Mouse (Mus musculus): ENCODE measurements at regions not wholly inside any gene's neighbourhood (a gene's known extent, or its start where the extent isn't known, plus 50 kb on each side); places are given as distances from the start of the nearest gene placed in this dataset.

GRCm38 (mm10) chr4:9003891-9004290 lies 765.0 kb upstream of the Car8 start:
- no peak for DNase-seq (ENCODE audit: low spot score)

DNA sequence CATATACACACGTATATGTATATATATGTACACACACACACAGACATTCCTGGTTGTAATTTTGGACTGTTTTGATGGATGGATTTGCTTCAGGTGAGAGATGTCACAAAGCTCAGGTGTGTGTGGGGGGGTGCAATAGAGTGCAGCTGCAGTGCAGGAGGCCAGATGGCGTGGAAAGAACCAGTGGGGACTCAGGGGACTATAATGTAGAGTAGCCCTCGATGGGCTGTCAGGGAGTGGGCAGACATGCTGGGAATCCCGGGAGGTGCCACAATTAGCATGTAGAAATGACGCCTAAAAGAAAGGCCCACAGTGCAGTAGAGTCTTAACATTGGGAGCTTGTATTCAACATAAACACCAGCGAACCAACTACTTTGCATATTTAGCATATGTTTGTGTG lies 763.5 kb upstream of the Car8 start:
- DNase-seq (ENCODE audit: low spot score) = no peak

GRCm38 (mm10) chr4:8998606-8999005 lies 759.8 kb upstream of the Car8 start:
- DNase-seq (ENCODE audit: low spot score) = no peak

DNA sequence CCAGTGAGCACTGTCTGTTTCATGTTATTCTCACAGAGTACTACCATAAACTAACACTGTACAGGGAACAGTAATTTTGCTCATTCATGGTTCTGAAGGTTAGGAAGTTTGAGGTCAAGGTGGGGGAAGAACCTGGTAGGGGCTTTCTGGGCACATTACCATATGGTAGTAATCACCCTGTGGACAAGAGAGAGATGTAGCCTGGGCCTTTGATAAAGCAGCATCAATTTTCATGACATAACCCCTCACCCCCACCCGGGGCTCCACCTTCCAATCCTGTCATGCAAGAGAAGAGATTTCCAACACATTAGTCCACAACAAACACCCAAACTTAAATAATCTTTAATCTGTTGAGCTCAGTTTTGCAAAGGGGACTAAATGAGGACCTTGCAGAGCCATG lies 753.3 kb upstream of the Car8 start:
- no peak for DNase-seq (ENCODE audit: low spot score)

- no peak for DNase-seq (ENCODE audit: low spot score)
Observed at GRCm38 (mm10) chr4:8990551-8990950, 751.7 kb upstream of the Car8 start.

- DNase-seq (ENCODE audit: low spot score) = no peak
Observed at GRCm38 (mm10) chr4:8989614-8990013, 750.8 kb upstream of the Car8 start.

GRCm38 (mm10) chr4:8989110-8989509 lies 750.3 kb upstream of the Car8 start:
- DNase-seq (ENCODE audit: low spot score) = no peak

GRCm38 (mm10) chr4:8988345-8988733 lies 749.5 kb upstream of the Car8 start:
- DNase-seq (ENCODE audit: low spot score) = no peak

GRCm38 (mm10) chr4:8987544-8988344 lies 748.9 kb upstream of the Car8 start:
- no peak for DNase-seq (ENCODE audit: low spot score)

GRCm38 (mm10) chr4:8986394-8987091 lies 747.7 kb upstream of the Car8 start:
- DNase-seq (ENCODE audit: low spot score) = no peak

- DNase-seq (ENCODE audit: low spot score) = no peak
Observed at GRCm38 (mm10) chr4:8984059-8984606, 745.3 kb upstream of the Car8 start.

- DNase-seq (ENCODE audit: low spot score) = no peak
Observed at GRCm38 (mm10) chr4:8978949-8979348, 740.1 kb upstream of the Car8 start.

DNA sequence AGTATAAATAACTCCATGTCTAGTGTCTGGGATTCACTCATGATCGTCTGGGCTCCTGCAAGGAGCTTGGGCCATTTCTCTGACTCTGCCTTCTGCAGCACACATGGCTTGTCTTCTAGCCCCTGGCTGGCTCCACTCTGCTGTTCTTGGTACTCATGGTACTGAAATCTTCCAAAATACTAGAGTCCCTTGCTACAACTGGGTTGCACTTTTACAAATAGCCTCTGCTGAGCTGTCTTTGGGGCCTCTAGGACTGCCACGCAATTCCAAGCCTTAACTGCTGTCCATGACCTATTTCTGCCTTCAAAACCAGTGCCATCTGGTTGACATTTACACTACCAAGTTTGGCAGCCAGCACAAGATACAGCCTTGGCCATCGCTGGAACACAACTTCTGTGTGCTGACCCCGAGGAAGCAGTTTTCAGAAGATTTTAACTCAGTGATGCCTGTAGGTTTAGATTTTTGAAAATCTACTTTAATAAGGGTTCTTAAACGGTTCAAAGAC lies 731.2 kb upstream of the Car8 start:
- DNase-seq (ENCODE audit: low spot score) = no peak

DNA sequence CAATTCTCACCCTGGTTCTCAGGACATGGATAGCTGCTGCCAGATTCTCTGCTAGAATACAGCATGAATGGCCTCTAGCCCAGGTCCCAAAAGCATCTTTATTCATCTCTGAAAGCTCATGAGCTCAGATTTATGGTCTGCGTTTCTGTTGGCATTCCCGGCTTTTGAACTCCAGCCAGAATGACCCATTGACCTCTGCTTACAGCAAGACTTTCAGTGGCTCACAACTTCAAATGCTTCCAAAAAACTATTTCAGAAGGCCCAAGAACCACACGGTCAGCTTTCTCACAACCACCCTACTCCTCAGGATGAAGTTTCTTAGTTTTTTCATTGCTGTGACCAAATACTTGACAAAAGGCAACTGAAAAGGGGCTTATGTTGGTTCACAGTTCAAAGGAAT lies 729.9 kb upstream of the Car8 start:
- no peak for DNase-seq (ENCODE audit: low spot score)

GRCm38 (mm10) chr4:8967986-8968385 lies 729.1 kb upstream of the Car8 start:
- no peak for DNase-seq (ENCODE audit: low spot score)

GRCm38 (mm10) chr4:8965563-8965962 lies 726.7 kb upstream of the Car8 start:
- DNase-seq (ENCODE audit: low spot score) = no peak

DNA sequence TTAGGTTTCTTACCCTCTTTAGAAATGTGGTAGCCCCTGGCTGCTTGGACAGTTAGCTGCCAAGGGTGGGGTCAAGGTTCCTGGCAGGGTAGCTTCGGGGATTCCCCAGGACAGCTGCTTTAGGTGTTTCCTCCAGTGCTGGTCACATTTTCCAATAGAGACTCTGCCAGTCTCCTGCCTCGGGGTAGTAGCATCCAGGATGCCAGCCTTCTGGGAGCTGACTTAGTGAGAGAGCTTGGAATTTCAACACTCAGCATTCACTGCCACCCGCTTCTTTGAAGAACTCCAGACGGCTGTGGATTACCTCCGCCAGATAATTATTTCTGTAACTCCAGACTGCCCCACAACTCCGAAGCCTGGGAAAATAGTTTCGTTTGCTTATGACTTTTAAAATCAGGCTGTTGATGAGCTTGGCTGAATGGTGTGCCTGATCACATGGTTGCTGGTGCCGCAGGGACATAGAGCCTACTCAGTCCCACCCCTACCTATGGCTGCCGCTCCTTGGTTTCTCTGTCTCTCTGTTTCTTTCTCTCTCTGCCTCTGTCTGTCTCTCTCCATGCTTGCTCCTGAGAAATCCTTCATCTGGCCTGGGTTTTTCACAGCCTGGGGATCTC lies 724.2 kb upstream of the Car8 start:
- DNase-seq (ENCODE audit: low spot score) = no peak

GRCm38 (mm10) chr4:8961851-8962250 lies 723.0 kb upstream of the Car8 start:
- no peak for DNase-seq (ENCODE audit: low spot score)

GRCm38 (mm10) chr4:8957771-8958170 lies 718.9 kb upstream of the Car8 start:
- DNase-seq (ENCODE audit: low spot score) = no peak

DNA sequence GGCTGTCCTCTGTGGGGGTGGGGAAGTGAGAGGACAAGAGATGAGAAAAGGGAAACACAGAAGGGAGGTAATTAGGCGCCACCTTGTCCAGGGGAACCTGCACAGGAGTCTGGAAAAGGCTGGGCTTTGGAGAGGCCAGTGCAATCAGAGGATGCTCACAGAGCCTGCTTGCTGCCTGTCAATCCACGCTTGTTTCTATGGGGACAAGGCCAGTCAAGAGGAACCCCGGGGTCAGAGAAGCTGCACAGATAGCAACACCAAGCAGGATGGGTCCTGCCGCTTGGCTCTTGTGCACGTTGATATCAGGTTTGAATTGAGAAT lies 718.1 kb upstream of the Car8 start:
- no peak for DNase-seq (ENCODE audit: low spot score)

- no peak for DNase-seq (ENCODE audit: low spot score)
Observed at GRCm38 (mm10) chr4:8956312-8957022, 717.6 kb upstream of the Car8 start.

DNA sequence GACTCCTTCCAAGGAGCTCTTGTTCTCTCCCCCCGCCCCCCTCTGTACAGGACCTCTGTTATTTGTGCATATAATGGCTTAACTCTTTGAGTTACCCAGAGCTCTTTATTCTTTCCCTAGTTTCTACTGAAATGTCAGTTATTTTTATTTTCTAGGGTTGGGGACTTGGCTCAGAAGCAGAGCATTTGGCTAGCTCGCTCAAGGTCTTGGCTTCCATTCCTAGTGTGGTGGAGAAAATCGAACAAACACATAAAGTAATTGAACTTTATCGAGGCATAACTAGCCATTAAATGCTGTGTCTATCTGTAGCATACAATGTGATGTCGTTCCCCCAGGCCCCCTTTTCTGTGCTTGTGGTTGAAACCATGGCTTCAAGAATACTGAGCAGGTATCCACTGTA lies 716.5 kb upstream of the Car8 start:
- DNase-seq (ENCODE audit: low spot score) = no peak
